Mouse (Mus musculus): ENCODE measurements around the gene Bach2.

Gene Bach2

DNA sequence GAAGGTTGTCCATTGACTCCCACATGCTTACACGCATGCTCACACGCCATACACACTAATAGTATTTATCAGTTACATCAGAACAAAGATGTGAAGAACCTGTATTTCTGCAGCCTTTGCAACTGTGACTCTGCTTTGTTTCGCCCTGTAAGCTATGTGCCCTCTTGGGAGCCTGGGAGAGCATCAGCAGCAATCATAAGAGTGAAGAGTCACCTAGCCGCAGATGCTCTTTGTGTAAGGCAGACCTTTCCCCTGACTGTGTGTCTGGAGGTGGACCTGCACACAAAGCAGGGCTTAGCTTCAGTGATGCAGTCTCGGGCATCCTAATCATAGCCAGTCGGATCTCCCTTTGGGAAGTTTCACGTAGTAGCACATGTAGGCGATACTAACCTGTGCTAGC lies 243.5 kb downstream of the Bach2 start:
- no peak for DNase-seq (ENCODE audit: low read depth, low spot score)

DNA sequence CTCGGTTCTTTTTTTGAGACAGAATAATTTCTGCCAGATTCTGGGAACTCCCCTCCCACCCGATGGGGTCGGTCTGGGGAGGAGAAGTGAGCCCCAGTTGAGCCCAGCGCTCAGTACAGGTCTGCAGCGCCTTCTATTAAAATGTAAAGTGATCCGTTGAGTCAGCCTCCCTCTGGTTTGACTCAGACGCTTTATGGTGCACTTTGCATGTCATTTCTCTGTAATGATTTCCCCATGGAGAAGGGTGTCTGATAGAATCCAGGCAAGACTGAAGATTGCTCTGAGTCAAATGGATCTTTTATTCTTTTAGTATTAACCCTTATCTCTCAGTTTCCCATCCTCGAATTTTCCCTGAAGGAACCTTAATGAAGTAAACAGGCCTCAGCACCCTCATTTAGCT lies 244.3 kb downstream of the Bach2 start:
- DNase-seq (ENCODE audit: low read depth, low spot score), result no peak

DNA sequence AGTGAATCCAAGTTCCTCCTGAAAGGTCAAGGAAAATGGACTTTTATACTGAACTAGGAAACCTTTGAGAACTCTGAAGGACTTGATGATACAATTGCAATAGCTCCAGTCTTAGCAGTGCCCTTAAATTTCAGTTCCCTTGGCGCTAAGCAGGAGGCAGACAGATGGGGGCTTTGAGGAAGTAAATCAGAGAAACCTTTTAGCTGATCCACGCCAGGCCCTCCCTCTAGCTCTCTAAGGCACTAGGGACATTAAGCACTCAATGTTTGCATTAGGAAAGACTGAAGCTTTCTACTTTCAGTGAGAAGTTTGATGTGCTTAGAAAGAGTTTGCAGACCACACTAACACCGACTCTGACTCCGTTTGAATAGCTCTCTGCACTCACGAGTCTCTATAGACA lies 247.2 kb downstream of the Bach2 start:
- DNase-seq (ENCODE audit: low read depth, low spot score), result no peak

DNA sequence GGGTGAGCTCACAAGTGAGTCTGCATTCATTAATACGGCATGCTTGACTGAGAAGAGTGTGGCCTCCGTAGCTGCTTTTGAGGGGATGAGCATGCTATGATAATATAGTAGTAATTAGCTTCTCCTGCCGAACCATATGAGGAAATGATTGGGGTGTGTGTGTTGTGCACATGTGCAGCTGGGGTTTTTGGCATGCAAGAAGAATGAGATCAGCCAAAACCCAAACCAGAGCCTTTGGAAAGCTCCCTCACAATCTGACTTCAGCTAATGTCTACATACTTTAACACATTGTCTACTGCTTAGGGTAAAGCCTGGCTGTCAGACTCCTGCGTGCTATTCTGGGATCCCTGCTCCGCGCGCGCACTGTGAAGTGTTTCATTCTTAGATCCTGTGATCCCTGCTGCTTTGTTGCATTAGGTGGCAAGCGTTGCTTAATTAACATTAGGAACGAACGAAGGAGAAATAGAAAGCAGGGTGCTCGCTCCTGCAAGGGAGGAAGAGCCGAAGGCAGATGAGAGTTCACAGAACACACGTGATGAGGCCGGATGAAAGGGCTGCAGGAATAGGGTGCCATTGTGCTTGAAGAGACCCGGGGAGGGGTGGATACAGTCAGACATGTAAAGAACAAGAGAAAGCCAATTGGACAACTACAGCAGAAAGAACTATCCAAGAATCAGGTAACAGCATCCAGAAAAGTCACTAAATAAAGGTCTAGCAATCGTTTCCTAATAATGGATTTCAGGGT lies 248.2 kb downstream of the Bach2 start:
- DNase-seq (ENCODE audit: low read depth, low spot score), result no peak

DNA sequence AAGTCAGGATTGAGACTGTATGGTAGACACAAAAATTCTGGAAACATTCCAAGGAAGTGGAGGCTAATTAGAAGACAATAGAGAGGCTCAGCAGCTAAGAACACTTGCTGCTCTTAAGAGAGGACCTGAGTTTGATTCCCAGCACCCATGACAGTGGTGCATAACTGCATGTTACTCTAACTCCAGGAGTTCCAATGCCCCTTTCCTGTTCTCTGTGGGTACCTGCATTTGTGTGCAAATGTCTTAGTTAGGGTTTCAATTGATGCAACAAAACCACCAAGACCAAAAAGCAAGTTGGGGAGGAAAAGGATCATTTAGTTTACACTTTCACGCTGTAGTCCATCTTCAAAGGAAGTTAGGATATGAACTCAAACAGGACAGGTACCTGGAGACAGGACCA lies 250.6 kb downstream of the Bach2 start:
- no peak for DNase-seq (ENCODE audit: low read depth, low spot score)

DNA sequence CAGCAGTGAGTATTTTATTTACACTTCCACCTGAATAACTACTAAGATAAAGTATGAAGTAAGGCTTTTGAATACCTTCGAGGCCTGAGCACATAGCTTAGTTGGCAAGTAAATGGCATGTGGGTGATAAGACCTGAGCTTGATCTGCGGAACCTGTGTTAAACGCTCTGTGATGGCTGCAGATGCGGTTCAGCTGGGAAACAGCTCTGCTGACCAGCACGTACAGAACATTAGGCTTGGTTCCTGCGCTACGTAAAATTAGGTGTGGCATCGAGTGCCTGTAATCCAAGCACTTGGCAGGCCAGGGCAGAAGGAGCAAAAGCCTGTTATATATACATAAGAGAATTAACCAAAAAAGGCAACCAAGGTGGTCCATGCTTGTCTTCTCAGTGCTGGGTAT lies 252.6 kb downstream of the Bach2 start:
- no peak for DNase-seq (ENCODE audit: low read depth, low spot score)

DNA sequence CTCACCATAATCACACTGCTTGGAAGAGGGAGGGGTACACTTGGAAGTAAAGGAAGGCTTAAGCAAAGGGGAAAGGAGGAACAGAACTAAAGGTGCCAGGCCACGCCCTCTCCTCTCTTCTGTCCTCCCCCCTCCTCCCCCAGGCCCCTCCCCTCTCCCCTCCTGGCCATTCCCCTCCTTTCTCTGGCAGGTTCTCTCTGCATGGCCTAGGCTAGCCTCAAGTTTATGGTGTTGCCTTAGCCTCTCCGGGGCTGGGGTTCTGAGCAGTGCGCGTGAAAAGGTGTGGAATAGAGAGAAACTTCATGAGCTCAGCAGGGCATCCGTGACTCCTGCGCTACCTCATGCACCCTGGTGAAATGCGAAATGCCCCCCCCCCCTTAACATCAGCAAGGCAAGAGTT lies 254.2 kb downstream of the Bach2 start:
- DNase-seq (ENCODE audit: low read depth, low spot score), result no peak

DNA sequence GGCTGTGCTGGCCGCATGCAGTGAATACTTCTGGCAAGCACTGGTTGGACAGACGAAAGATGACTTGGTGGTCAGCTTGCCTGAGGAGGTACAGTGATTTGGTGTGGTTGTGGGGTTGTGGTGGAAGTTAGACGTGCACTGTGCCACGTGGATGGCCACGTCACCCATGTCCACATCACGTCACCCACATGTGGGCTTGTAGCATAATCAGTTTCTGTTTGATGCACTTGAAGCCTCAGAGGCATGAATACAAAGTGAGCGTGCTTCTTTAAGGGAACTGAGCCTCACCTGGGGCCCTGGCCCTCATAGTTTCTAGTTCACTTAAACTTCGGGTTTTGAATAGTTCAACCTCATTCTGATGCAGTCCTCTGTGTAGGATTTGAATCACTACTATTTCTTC lies 263.2 kb downstream of the Bach2 start:
- DNase-seq (ENCODE audit: low read depth, low spot score), result no peak

DNA sequence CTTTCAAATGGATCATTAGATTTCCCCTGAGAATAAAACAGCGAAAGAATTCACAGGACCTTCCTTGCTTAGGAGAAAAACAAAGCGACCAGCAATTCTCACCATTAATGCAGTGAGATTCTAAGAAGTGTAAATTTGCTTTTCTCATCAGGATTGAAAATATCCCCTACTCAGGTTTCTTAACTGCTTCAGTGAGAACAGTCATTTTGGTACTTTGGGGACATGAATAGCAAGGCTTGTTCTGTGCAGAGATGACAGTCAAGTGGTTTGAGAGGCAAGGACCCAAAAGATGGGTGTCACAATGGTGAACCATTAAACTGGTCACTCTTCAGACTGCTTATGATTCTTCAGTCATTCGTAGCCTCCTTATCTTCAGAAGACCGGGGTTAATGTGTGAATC lies 263.6 kb downstream of the Bach2 start:
- DNase-seq (ENCODE audit: low read depth, low spot score), result no peak

DNA sequence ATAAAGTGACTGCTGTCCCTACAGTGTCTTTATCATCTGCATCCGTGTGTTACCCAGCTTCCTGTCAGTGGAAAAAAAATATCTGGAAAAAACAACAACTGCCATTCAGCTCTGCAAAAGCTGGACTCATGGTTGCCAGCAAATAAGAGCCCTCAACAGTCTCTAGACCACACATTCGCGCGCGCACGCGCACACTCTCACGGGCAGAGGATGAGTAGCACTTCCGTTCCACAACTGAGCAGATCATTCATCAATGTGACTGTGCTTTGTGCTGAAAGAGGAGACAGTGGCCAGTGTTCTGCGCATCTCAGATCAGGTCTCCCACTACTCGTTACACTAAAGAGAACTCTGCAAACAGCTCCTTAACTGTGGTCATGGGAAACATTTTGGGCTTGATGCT lies 265.6 kb downstream of the Bach2 start:
- DNase-seq (ENCODE audit: low read depth, low spot score), result no peak

DNA sequence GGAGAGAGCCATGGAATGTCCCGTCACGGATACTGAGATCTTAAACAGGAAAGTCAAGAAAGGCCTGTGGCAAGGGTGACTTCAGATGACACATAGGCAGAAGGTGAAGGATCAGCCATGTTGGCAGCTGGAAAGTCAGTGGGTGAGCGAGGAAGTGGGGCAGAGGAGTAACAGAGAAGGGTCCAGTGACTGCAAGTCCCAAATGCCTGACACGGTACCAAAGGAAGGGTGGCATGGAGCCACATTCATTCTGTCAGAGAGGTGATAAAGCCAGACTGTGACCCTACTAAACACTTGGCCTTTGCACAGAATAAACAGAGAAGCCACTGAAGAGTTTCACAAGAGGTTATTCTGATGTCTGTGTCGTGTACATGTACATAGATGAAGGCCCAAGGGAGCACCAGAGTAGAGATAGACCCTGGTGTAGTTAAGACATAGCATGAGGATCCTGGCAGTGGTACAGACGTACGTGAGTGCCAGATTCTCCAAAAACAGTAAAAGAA lies 267.8 kb downstream of the Bach2 start:
- DNase-seq (ENCODE audit: low read depth, low spot score), result no peak

DNA sequence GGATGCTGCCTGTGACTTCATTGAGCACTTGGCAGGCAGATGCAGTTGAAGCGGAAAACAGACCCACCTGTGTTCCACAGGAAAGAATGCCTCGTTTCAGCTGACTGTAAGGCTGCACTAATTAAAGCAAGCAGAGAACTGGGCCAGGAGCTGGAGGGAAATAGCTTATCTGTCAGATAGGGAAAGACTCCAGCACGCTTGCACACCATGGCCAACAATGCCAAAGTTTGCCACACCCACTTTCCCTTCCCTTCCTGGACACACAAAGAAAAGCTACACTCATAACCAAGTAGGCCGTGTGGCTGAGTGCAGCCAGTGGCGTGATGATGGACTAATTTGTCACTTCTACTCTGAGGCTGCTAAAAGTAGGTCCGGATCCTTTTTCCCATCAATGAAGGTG lies 268.4 kb downstream of the Bach2 start:
- no peak for DNase-seq (ENCODE audit: low read depth, low spot score)

DNA sequence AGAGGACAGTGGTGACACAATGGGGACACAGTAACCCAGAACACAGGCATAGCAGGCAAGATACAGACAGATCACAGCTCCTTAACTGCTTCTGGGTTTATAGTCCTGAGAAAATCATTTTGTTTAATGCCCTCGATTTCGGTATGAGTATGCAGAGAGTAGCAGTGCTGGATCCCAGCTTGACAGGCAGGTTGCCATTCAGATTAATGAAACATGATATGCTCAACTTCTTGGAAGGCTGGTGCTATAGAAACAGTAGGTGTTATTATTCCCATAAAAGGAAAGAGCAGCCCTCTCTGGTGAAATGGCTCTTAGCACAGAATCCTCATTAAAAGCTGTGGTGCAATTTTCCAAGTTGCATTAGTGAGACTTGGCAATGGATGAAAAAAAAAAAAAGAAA lies 270.0 kb downstream of the Bach2 start:
- DNase-seq (ENCODE audit: low read depth, low spot score), result no peak

DNA sequence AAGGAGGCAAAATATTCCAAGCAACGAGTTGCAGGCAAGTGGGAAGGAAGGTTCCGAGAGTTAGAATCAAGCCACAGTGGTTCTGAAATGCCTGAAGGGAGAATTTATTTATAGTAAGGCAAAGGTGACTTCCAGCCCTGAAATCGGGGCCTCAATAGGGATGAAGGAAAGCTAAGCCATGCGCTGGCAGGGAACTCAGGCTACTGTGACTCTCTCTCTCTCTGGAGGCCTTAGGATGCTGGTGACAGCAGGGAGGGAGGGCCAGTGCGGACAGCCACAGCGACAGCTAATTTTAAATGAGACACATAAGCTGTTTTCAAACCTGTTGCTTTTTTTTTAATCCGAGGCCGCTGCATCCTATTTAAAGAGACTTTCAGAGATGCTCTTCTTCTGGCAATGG lies 270.4 kb downstream of the Bach2 start:
- DNase-seq (ENCODE audit: low read depth, low spot score), result no peak

DNA sequence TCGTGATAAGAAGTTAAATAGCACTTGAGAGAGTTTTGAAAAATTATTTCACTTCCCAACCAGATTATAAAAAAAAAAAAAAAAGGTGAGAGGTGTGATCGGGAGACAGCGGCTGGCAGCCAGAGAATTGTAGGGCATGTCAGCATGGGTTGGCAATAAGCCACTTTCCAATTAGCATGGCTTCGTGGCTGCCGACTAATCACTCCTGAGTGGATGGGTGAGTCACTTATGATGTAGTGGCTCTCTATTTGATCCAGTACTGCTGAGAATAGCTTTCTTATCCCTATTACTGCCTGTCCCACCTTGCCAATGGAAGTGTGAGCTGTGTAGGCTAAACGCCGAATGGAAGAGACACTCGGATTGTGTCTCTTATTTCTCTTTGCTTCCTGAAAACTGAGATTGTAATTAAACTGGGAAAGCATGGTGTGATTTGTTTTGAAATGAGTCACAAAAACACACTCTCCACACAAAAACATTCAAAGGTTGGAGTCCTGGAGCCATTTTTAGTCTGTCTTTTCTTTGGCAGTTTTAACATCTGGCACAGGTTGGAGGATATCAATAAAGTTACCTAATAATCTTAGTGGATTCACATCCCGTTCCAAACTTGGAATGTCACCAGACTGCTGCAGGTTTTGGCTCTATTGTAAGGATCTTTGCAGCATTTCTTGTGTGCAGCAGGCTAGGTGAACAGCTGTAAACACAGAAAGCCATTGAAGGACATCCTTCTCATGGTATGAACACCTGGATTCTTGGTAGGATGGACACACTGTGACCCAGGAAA lies 271.4 kb downstream of the Bach2 start:
- peak; percentile 59 for DNase-seq (ENCODE audit: low read depth, low spot score)

DNA sequence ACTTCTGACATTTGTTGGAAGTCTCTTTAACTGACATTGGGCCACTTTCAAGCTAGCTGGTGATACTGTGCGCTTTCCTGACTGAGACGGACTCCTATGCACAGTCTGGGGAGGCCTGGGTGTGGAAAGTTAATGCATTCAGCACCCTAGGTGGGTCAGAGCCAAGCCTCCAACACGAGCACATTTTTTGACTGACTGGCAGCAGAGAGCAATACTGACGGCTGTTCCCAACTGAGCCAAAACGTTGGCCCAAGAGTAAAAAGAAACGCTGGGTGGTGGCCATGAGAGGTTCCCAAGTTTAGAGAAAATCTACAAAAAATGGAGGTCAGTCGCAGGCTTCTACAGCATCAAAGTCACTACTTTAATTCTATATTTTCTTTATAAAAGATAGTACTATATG lies 272.3 kb downstream of the Bach2 start:
- DNase-seq (ENCODE audit: low read depth, low spot score), result no peak

DNA sequence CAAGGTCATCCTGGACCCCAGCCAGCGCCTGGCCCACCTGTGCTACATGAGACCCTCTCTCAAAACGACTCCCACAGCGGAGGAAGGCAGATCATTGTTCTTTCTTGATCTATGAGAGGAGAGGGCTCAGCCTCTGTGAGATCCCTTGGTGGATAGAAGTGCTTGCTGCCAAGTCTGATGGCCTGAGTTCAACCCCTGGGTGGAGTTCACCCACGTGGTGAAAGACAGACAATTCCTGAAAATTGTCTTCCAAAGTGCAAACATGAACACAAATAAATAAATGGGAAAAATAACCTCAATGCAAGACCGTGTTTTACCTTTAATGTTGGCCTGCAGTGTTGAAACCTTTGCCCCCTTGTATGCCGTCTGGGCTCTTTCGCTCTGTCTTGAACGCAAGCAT lies 277.5 kb downstream of the Bach2 start:
- DNase-seq (ENCODE audit: low read depth, low spot score), result no peak

DNA sequence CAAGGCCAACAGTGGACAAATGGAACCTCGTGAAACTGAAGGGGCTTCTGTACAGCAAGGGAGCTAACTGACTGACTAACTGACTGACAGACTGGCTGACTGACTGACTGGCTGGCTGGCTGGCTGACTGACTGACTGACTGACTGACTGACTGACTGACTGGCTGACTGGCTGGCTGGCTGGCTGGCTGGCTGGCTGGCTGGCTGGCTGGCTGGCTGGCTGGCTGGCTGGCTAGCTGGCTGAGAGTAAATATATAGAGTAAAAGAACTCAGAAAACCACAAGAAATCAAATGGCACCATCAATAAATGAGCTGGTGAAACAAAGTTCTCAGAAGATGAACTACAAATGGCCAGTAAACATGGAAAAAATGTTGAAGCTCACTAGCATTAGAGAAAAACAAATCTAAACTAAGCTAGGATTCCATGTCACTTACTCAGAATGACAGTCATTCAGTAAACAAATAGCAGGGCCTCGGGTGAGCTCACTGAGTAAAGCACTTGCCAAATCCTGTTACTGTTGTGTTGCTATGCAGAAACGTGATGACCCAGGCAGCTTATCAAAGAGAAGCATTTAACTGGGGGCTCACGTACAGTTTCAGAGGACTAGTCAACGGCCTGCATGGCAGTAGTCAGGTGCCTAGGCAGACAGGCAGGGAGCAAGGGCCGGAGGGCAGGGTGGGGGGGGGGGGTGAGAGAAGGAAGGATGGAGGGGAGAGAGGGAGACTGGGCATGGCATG lies 280.4 kb downstream of the Bach2 start:
- no peak for DNase-seq (ENCODE audit: low read depth, low spot score)

DNA sequence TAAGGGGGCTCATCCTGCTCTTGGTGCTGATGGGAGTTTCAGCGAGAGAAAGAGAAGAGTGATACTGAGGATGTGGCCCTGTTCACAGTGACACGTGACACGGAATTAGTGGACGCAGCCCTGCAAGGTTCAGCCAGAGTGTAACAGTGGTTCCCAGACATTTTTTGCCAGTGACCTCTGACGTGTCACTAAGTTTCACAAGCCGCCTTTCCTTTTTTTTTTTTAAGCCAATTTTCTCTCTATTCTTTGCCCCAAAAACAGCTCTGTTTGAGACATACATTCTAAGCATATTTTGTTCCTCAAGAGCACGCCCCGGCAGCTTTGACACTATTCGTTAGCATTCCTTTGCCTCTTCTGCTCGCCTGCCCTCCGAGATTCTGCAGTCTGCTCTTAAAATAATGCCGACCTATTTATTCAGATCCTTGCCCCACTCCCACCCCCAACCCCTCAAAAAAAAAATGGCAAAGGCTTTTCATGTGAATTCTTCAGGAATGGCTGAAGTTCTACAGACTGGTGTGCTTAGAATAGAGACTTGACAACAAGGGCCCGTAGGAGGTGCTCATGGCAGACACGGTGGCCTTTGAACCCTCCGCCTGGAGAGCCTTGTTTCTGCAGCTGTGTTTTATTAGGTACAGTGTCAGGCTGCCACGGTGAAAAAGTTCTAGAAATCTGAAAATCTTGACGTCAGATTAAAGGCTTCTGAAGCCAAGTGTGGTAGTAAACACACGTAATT lies 282.2 kb downstream of the Bach2 start:
- DNase-seq (ENCODE audit: low read depth, low spot score), result no peak

DNA sequence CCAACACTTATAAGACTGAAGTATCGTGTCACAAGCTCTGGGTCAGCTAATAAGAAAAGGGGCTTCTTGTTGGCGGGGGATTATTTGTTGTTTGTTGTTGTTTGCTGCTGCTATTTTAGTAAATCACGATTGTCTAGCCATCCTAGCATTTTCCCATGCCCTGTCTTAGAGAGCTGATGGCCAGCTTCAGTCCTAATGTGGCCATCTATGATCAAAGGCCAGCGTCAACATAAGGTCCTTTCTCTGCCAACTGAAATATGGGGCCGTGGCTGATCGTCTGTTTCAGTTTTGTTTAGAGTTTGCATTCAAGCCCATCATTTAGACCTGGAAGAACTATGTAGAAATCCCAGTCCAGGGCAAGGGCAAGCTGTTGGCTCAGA lies 282.7 kb downstream of the Bach2 start:
- no peak for DNase-seq (ENCODE audit: low read depth, low spot score)

DNA sequence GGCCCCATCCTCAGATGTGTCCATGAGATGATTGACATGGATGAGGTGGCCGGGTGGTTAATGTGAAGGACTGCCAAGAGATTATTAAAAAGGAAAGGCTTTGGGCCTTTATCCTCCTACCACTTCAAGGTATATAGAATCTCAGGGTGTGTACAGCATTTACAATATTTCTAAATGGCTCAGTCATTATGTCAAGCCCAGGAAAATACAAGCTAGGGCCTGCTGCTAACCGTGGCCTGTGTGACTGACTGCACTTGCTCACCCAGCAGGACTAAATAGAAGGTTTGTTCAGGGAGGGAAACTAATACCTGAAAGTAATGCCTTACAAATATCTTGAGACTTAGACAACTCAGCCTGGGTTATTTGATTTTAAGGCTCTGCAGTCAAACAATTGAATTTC lies 283.4 kb downstream of the Bach2 start:
- no peak for DNase-seq (ENCODE audit: low read depth, low spot score)

DNA sequence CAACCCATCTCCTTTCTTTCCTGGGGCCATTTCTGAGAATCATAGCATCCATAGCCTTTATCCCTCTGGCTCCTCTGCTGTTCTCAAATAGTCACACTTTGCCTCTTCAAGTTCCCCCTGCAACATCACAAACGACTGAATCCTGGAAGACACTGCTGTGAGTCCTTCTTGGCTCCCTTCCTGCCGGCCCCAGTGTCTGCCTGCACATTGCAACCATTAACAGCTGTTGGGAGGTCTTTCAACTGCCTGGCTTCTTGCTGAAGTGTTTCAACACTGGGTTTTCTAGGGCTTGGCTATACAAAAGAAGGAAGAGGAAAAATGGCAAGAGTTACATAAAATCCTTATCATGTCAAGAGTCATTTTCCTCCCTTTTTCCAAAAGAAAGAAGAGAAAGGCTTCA lies 285.7 kb downstream of the Bach2 start:
- DNase-seq (ENCODE audit: low read depth, low spot score), result no peak

Data from retina, postnatal 7 days (tissue).